Mouse (Mus musculus) heart, embryonic 10.5 days (tissue): ENCODE results near the gene Bnc1. TPM values are rescaled to one million over a fixed set of nuclear protein-coding genes. Genes with fewer than 3 reads are reported as not detected.

Experiments
- DNase-seq: peaks from one replicate; pipeline ENCODE4 v3.0.0-alpha.2; 2017; ENCODE audit warnings: low spot score
- H3K27ac ChIP-seq: fragments of 300-500 bp; sonication (generic); 2 replicates; pipeline ENCODE4 v1.5.1; 2016; ENCODE audit warnings: mild to moderate bottlenecking
- H3K27me3 ChIP-seq: fragments of 300-500 bp; sonication (generic); 2 replicates; pipeline ENCODE4 v1.6.1; 2016; ENCODE audit warnings: mild to moderate bottlenecking; ENCODE audit not compliant: poor library complexity, insufficient read depth, severe bottlenecking
- H3K36me3 ChIP-seq: fragments of 300-500 bp; sonication (generic); 2 replicates; pipeline ENCODE4 v1.6.1; 2016; ENCODE audit warnings: mild to moderate bottlenecking, moderate library complexity
- H3K4me1 ChIP-seq: fragments of 300-500 bp; sonication (generic); 2 replicates; pipeline ENCODE4 v1.6.1; 2016; ENCODE audit warnings: mild to moderate bottlenecking
- H3K4me3 ChIP-seq: fragments of 300-500 bp; sonication (generic); 2 replicates; pipeline ENCODE4 v1.5.1; 2016; ENCODE audit warnings: mild to moderate bottlenecking, moderate library complexity
- H3K9me3 ChIP-seq: fragments of 300-500 bp; sonication (generic); 2 replicates; pipeline ENCODE4 v1.6.1; 2016; ENCODE audit warnings: mild to moderate bottlenecking, moderate library complexity
- WGBS: fragments of 180-500 bp; shearing (Covaris S2); methylation state at CpG from one replicate; pipeline ENCODE4 v1.1.7; 2016; 5-methylcytosine and 5-hydroxymethylcytosine counted together
- polyA plus RNA-seq: library from polyadenylated mRNA; unstranded; fragments of >200 nt; fragmentation: Nextera tagmentation; extraction: Ambion mirVana; gene quantifications from 2 replicates; pipeline ENCODE4 v1.2.1, GENCODE M21; 2016

Bnc1 gene
- polyA plus RNA-seq = 8.1 and 14.3 TPM in 2 replicates

GRCm38 (mm10) chr7:81992131-81993061 is at the start of gene Bnc1:
Gene Bnc1 (minus strand): TSS chr7:81992292.
- H3K9me3 ChIP-seq = no peaks in the 10 kb centered on the region
- no peak for DNase-seq
- no peaks in the 10 kb centered on the region for H3K36me3 ChIP-seq
- peak within 1 kb of the TSS; percentile 73 for H3K4me3 ChIP-seq
- H3K27me3 ChIP-seq = peaks cover 94% of the 10 kb centered on the region
- peak within 1 kb of the TSS; percentile 79 for H3K27ac ChIP-seq
- H3K4me1 ChIP-seq = peaks cover 27% of the 10 kb centered on the region
- 1% methylated on average over 103 of the region's 105 CpGs for WGBS

- Histone ChIP-seq H3K36me3 (no peaks in the 10 kb centered on the region), H3K27me3 (no peaks in the 10 kb centered on the region), H3K4me3 (no peak overlapping the region), H3K9me3 (no peaks in the 10 kb centered on the region), H3K4me1 (peaks cover 8% of the 10 kb centered on the region), H3K27ac (no peak overlapping the region)
- 60% methylated on average over 1 of the region's 1 CpGs for WGBS
- DNase-seq = no peak
These were observed 41.3 kb upstream of the Bnc1 start for GRCm38 (mm10) chr7:82033347-82033746.

GRCm38 (mm10) chr7:82029666-82030065 is 37.6 kb upstream of the Bnc1 start:
- H3K4me3 ChIP-seq = no peak overlapping the region
- peaks cover 6% of the 10 kb centered on the region; the same call in 1 of the 2 replicates for H3K27me3 ChIP-seq
- DNase-seq = no peak
- H3K4me1 ChIP-seq = peaks cover 8% of the 10 kb centered on the region
- 56% methylated on average over 9 of the region's 9 CpGs for WGBS
- no peak overlapping the region for H3K27ac ChIP-seq
- H3K9me3 ChIP-seq = no peaks in the 10 kb centered on the region
- H3K36me3 ChIP-seq = no peaks in the 10 kb centered on the region

GRCm38 (mm10) chr7:82025802-82026201 is 33.7 kb upstream of the Bnc1 start:
- no peak overlapping the region for H3K27ac ChIP-seq

GRCm38 (mm10) chr7:82023676-82024075 is 31.6 kb upstream of the Bnc1 start:
- H3K36me3 ChIP-seq = no peaks in the 10 kb centered on the region
- H3K4me1 ChIP-seq = no peaks in the 10 kb centered on the region
- no peak overlapping the region for H3K4me3 ChIP-seq
- no peak overlapping the region for H3K27ac ChIP-seq
- H3K9me3 ChIP-seq = no peaks in the 10 kb centered on the region
- no peak for DNase-seq
- 92% methylated on average over 2 of the region's 2 CpGs for WGBS
- H3K27me3 ChIP-seq = peaks cover 12% of the 10 kb centered on the region

More at GRCm38 (mm10) chr7:82025802-82026201, 33.7 kb upstream of the Bnc1 start:
- DNase-seq = no peak
- H3K36me3 ChIP-seq = no peaks in the 10 kb centered on the region
- H3K9me3 ChIP-seq = no peaks in the 10 kb centered on the region
- peaks cover 8% of the 10 kb centered on the region for H3K4me1 ChIP-seq
- 38% methylated on average over 2 of the region's 2 CpGs for WGBS
- no peak overlapping the region for H3K4me3 ChIP-seq
- H3K27me3 ChIP-seq = peaks cover 6% of the 10 kb centered on the region; the same call in 1 of the 2 replicates

GRCm38 (mm10) chr7:82022404-82022803 is 30.3 kb upstream of the Bnc1 start:
- Histone ChIP-seq H3K27me3 (peaks cover 24% of the 10 kb centered on the region), H3K27ac (no peak overlapping the region), H3K4me3 (no peak overlapping the region), H3K4me1 (peaks cover 2% of the 10 kb centered on the region), H3K9me3 (no peaks in the 10 kb centered on the region), H3K36me3 (no peaks in the 10 kb centered on the region)
- no peak for DNase-seq
- 84% methylated on average over 1 of the region's 1 CpGs for WGBS

- 80% methylated on average over 2 of the region's 2 CpGs for WGBS
- Histone ChIP-seq H3K27me3 (peaks cover 43% of the 10 kb centered on the region; the same call in 1 of the 2 replicates), H3K9me3 (no peaks in the 10 kb centered on the region), H3K27ac (no peak overlapping the region), H3K4me1 (peaks cover 5% of the 10 kb centered on the region), H3K4me3 (no peak overlapping the region), H3K36me3 (no peaks in the 10 kb centered on the region)
- DNase-seq = no peak
These were observed 25.9 kb upstream of the Bnc1 start for GRCm38 (mm10) chr7:82018031-82018430.

- Histone ChIP-seq H3K9me3 (no peaks in the 10 kb centered on the region), H3K27me3 (peaks cover 49% of the 10 kb centered on the region), H3K4me3 (peak overlapping the region; percentile 48), H3K36me3 (no peaks in the 10 kb centered on the region), H3K27ac (no peak overlapping the region), H3K4me1 (peaks cover 12% of the 10 kb centered on the region)
- 5% methylated on average over 25 of the region's 25 CpGs for WGBS
- DNase-seq = no peak
These were observed 24.9 kb upstream of the Bnc1 start for GRCm38 (mm10) chr7:82016751-82017710.

GRCm38 (mm10) chr7:82012472-82012871 is 20.4 kb upstream of the Bnc1 start:
- peak overlapping the region; percentile 38 for H3K4me3 ChIP-seq
- H3K36me3 ChIP-seq = no peaks in the 10 kb centered on the region
- DNase-seq = no peak
- H3K27ac ChIP-seq = peak overlapping the region; percentile 52; the same call in 1 of the 2 replicates
- peaks cover 16% of the 10 kb centered on the region for H3K4me1 ChIP-seq
- peaks cover 44% of the 10 kb centered on the region for H3K27me3 ChIP-seq
- H3K9me3 ChIP-seq = no peaks in the 10 kb centered on the region
- 4% methylated on average over 13 of the region's 13 CpGs for WGBS

- peak; percentile 76 for DNase-seq
- Histone ChIP-seq H3K4me3 (peak overlapping the region; percentile 38), H3K27ac (peak overlapping the region; percentile 52; the same call in 1 of the 2 replicates), H3K4me1 (peaks cover 12% of the 10 kb centered on the region), H3K27me3 (peaks cover 37% of the 10 kb centered on the region), H3K36me3 (no peaks in the 10 kb centered on the region), H3K9me3 (no peaks in the 10 kb centered on the region)
- 44% methylated on average over 19 of the region's 19 CpGs for WGBS
These were observed 19.7 kb upstream of the Bnc1 start for GRCm38 (mm10) chr7:82011534-82012401.

GRCm38 (mm10) chr7:82007151-82007550 is 15.1 kb upstream of the Bnc1 start:
- Histone ChIP-seq H3K27ac (no peak overlapping the region), H3K4me1 (peaks cover 7% of the 10 kb centered on the region), H3K36me3 (no peaks in the 10 kb centered on the region), H3K27me3 (peaks cover 13% of the 10 kb centered on the region), H3K9me3 (no peaks in the 10 kb centered on the region), H3K4me3 (no peak overlapping the region)
- no peak for DNase-seq
- 60% methylated on average over 2 of the region's 2 CpGs for WGBS

GRCm38 (mm10) chr7:82004228-82004627 is 12.1 kb upstream of the Bnc1 start:
- WGBS = 65% methylated on average over 2 of the region's 2 CpGs
- H3K4me1 ChIP-seq = no peaks in the 10 kb centered on the region
- no peak for DNase-seq
- peaks cover 9% of the 10 kb centered on the region for H3K27me3 ChIP-seq
- H3K27ac ChIP-seq = no peak overlapping the region
- H3K36me3 ChIP-seq = no peaks in the 10 kb centered on the region
- H3K9me3 ChIP-seq = no peaks in the 10 kb centered on the region
- H3K4me3 ChIP-seq = no peak overlapping the region
